Mouse (Mus musculus): Measurements from ENCODE around the gene Rps6ka2. TPM values are rescaled to one million over a fixed set of nuclear protein-coding genes. Genes with fewer than 3 reads are reported as not detected.

Gene Rps6ka2
- polyA plus RNA-seq, 1 experiment from 2014 or later, result 18.7 TPM

- Histone ChIP-seq H3K4me3 (ENCODE audit: low read length) (no peak overlapping the region), H3K4me2 (ENCODE audit: low read length) (no peak overlapping the region), H3K4me1 (ENCODE audit: control insufficient read depth, insufficient read depth, low read depth, low read length) (no peaks in the 10 kb centered on the region), H3K27me3 (replicated peaks; ENCODE audit: control insufficient read depth, insufficient read depth, low read length) (no peaks in the 10 kb centered on the region), H3K9ac (ENCODE audit: low read depth, low read length) (no peak overlapping the region), H3K27ac (ENCODE audit: low read depth, low read length) (no peak overlapping the region), H3K36me3 (ENCODE audit: control insufficient read depth, insufficient read depth, low read length) (peaks cover 7% of the 10 kb centered on the region), H3K9me3 (ENCODE audit: control insufficient read depth, low read length) (no peaks in the 10 kb centered on the region)
- ATAC-seq, result no peak
- WGBS, result 78% methylated on average over 1 of the region's 1 CpGs
These were observed 87.3 kb downstream of the Rps6ka2 start for GRCm38 (mm10) chr17:7257208-7257607.

GRCm38 (mm10) chr17:7258748-7259359 lies 88.9 kb downstream of the Rps6ka2 start:
- WGBS, result 76% methylated on average over 15 of the region's 15 CpGs
- Histone ChIP-seq H3K4me2 (ENCODE audit: low read length) (no peak overlapping the region), H3K9me3 (ENCODE audit: control insufficient read depth, low read length) (no peaks in the 10 kb centered on the region), H3K27ac (ENCODE audit: low read depth, low read length) (no peak overlapping the region), H3K36me3 (ENCODE audit: control insufficient read depth, insufficient read depth, low read length) (peaks cover 7% of the 10 kb centered on the region), H3K4me3 (ENCODE audit: low read length) (no peak overlapping the region), H3K27me3 (replicated peaks; ENCODE audit: control insufficient read depth, insufficient read depth, low read length) (no peaks in the 10 kb centered on the region), H3K9ac (ENCODE audit: low read depth, low read length) (no peak overlapping the region), H3K4me1 (ENCODE audit: control insufficient read depth, insufficient read depth, low read depth, low read length) (no peaks in the 10 kb centered on the region; the same call in 1 of the 2 replicates)
- no peak for ATAC-seq

- no peaks in the 10 kb centered on the region; the same call in none of the 2 replicates for H3K4me1 ChIP-seq (ENCODE audit: control insufficient read depth, insufficient read depth, low read depth, low read length)
- H3K4me2 ChIP-seq (ENCODE audit: low read length), result no peak overlapping the region
- ATAC-seq, result no peak
- WGBS, result 54% methylated on average over 10 of the region's 10 CpGs
- no peak overlapping the region for H3K9ac ChIP-seq (ENCODE audit: low read depth, low read length)
- no peak overlapping the region for H3K27ac ChIP-seq (ENCODE audit: low read depth, low read length)
- no peak overlapping the region for H3K4me3 ChIP-seq (ENCODE audit: low read length)
- 0 out of 2 replicates have a peak, but pooled peaks cover 3% of the 10 kb centered on the region for H3K36me3 ChIP-seq (ENCODE audit: control insufficient read depth, insufficient read depth, low read length)
- no peaks in the 10 kb centered on the region for H3K27me3 ChIP-seq (replicated peaks; ENCODE audit: control insufficient read depth, insufficient read depth, low read length)
- H3K9me3 ChIP-seq (ENCODE audit: control insufficient read depth, low read length), result no peaks in the 10 kb centered on the region
These were observed 90.4 kb downstream of the Rps6ka2 start for GRCm38 (mm10) chr17:7260360-7260759.

GRCm38 (mm10) chr17:7262056-7262455 lies 92.1 kb downstream of the Rps6ka2 start:
- H3K4me3 ChIP-seq (ENCODE audit: low read length), result no peak overlapping the region
- peaks cover 5% of the 10 kb centered on the region for H3K4me1 ChIP-seq (ENCODE audit: control insufficient read depth, insufficient read depth, low read depth, low read length)
- no peak overlapping the region for H3K9ac ChIP-seq (ENCODE audit: low read depth, low read length)
- H3K9me3 ChIP-seq (ENCODE audit: control insufficient read depth, low read length), result no peaks in the 10 kb centered on the region
- 43% methylated on average over 10 of the region's 10 CpGs for WGBS
- no peak for ATAC-seq
- no peaks in the 10 kb centered on the region for H3K27me3 ChIP-seq (replicated peaks; ENCODE audit: control insufficient read depth, insufficient read depth, low read length)
- H3K27ac ChIP-seq (ENCODE audit: low read depth, low read length), result peak overlapping the region; percentile 44; the same call in 1 of the 2 replicates
- no peak overlapping the region for H3K4me2 ChIP-seq (ENCODE audit: low read length)
- 0 out of 2 replicates have a peak, but pooled peaks cover 3% of the 10 kb centered on the region for H3K36me3 ChIP-seq (ENCODE audit: control insufficient read depth, insufficient read depth, low read length)

- 77% methylated on average over 4 of the region's 4 CpGs for WGBS
- no peak for ATAC-seq
- H3K9ac ChIP-seq (ENCODE audit: low read depth, low read length), result no peak overlapping the region
These were observed 92.7 kb downstream of the Rps6ka2 start for GRCm38 (mm10) chr17:7262620-7263019.

GRCm38 (mm10) chr17:7264610-7265009 lies 94.7 kb downstream of the Rps6ka2 start:
- no peak for ATAC-seq
- H3K4me1 ChIP-seq (ENCODE audit: control insufficient read depth, insufficient read depth, low read depth, low read length), result peaks cover 5% of the 10 kb centered on the region

More at GRCm38 (mm10) chr17:7262620-7263019, 92.7 kb downstream of the Rps6ka2 start:
- H3K36me3 ChIP-seq (ENCODE audit: control insufficient read depth, insufficient read depth, low read length), result 0 out of 2 replicates have a peak, but pooled peaks cover 3% of the 10 kb centered on the region
- no peak overlapping the region for H3K27ac ChIP-seq (ENCODE audit: low read depth, low read length)
- peaks cover 5% of the 10 kb centered on the region for H3K4me1 ChIP-seq (ENCODE audit: control insufficient read depth, insufficient read depth, low read depth, low read length)
- no peak overlapping the region for H3K4me3 ChIP-seq (ENCODE audit: low read length)
- H3K27me3 ChIP-seq (replicated peaks; ENCODE audit: control insufficient read depth, insufficient read depth, low read length), result no peaks in the 10 kb centered on the region
- no peak overlapping the region for H3K4me2 ChIP-seq (ENCODE audit: low read length)
- H3K9me3 ChIP-seq (ENCODE audit: control insufficient read depth, low read length), result no peaks in the 10 kb centered on the region

GRCm38 (mm10) chr17:7265291-7265690 lies 95.4 kb downstream of the Rps6ka2 start:
- 75% methylated on average over 4 of the region's 4 CpGs for WGBS
- Histone ChIP-seq H3K9ac (ENCODE audit: low read depth, low read length) (no peak overlapping the region), H3K4me2 (ENCODE audit: low read length) (no peak overlapping the region), H3K27me3 (replicated peaks; ENCODE audit: control insufficient read depth, insufficient read depth, low read length) (no peaks in the 10 kb centered on the region), H3K4me1 (ENCODE audit: control insufficient read depth, insufficient read depth, low read depth, low read length) (peaks cover 5% of the 10 kb centered on the region), H3K27ac (ENCODE audit: low read depth, low read length) (no peak overlapping the region), H3K9me3 (ENCODE audit: control insufficient read depth, low read length) (no peaks in the 10 kb centered on the region), H3K36me3 (ENCODE audit: control insufficient read depth, insufficient read depth, low read length) (no peaks in the 10 kb centered on the region), H3K4me3 (ENCODE audit: low read length) (no peak overlapping the region)
- no peak for ATAC-seq

More at GRCm38 (mm10) chr17:7264610-7265009, 94.7 kb downstream of the Rps6ka2 start:
- Histone ChIP-seq H3K4me2 (ENCODE audit: low read length) (no peak overlapping the region), H3K4me3 (ENCODE audit: low read length) (no peak overlapping the region), H3K27ac (ENCODE audit: low read depth, low read length) (no peak overlapping the region), H3K9ac (ENCODE audit: low read depth, low read length) (no peak overlapping the region), H3K36me3 (ENCODE audit: control insufficient read depth, insufficient read depth, low read length) (no peaks in the 10 kb centered on the region), H3K27me3 (replicated peaks; ENCODE audit: control insufficient read depth, insufficient read depth, low read length) (no peaks in the 10 kb centered on the region), H3K9me3 (ENCODE audit: control insufficient read depth, low read length) (no peaks in the 10 kb centered on the region)
- WGBS, result 78% methylated on average over 5 of the region's 5 CpGs

- Histone ChIP-seq H3K4me3 (ENCODE audit: low read length) (no peak overlapping the region), H3K9me3 (ENCODE audit: control insufficient read depth, low read length) (no peaks in the 10 kb centered on the region), H3K4me1 (ENCODE audit: control insufficient read depth, insufficient read depth, low read depth, low read length) (peaks cover 5% of the 10 kb centered on the region), H3K4me2 (ENCODE audit: low read length) (no peak overlapping the region), H3K9ac (ENCODE audit: low read depth, low read length) (no peak overlapping the region), H3K27me3 (replicated peaks; ENCODE audit: control insufficient read depth, insufficient read depth, low read length) (no peaks in the 10 kb centered on the region), H3K27ac (ENCODE audit: low read depth, low read length) (peak overlapping the region; percentile 36; the same call in 1 of the 2 replicates), H3K36me3 (ENCODE audit: control insufficient read depth, insufficient read depth, low read length) (no peaks in the 10 kb centered on the region)
- WGBS, result 43% methylated on average over 12 of the region's 12 CpGs
- ATAC-seq, result 0 out of 2 replicates have a peak, but pooled peaks have one; percentile 26
These were observed 95.9 kb downstream of the Rps6ka2 start for GRCm38 (mm10) chr17:7265705-7266368.

GRCm38 (mm10) chr17:7267843-7268242 lies 97.9 kb downstream of the Rps6ka2 start:
- Histone ChIP-seq H3K4me3 (ENCODE audit: low read length) (no peak overlapping the region), H3K27ac (ENCODE audit: low read depth, low read length) (no peak overlapping the region), H3K4me1 (ENCODE audit: control insufficient read depth, insufficient read depth, low read depth, low read length) (peaks cover 5% of the 10 kb centered on the region), H3K36me3 (ENCODE audit: control insufficient read depth, insufficient read depth, low read length) (no peaks in the 10 kb centered on the region), H3K27me3 (replicated peaks; ENCODE audit: control insufficient read depth, insufficient read depth, low read length) (no peaks in the 10 kb centered on the region), H3K4me2 (ENCODE audit: low read length) (no peak overlapping the region), H3K9me3 (ENCODE audit: control insufficient read depth, low read length) (no peaks in the 10 kb centered on the region), H3K9ac (ENCODE audit: low read depth, low read length) (no peak overlapping the region)
- no peak for ATAC-seq
- WGBS, result 85% methylated on average over 2 of the region's 2 CpGs

All from hindbrain, embryonic 16.5 days (tissue).